ENCODE assay signal across 19 mouse cellular contexts in genomic region chr10:56406386-56407130, GRCm38 (mm10). TPM values are rescaled to one million over a fixed set of nuclear protein-coding genes. Genes with fewer than 3 reads are reported as not detected.
DNase-seq lines count a peak whose midpoint lies in the region; ATAC-seq and TF ChIP-seq lines count a peak whose summit lies in the region.
"Had no signal": no experiment of that assay in that cellular context is flagged by ENCODE, and none has a peak within 500 bp of the region (broad histone marks: within the 10 kb centered on the region; RNA-seq: fewer than 3 reads in every experiment).

No protein-coding gene starts in this region.

- peak; percentile 44 for TF ChIP-seq CTCF in lung, embryonic 14.5 days (IDR thresholded peaks at IDR 0.05; ENCODE audit: low read depth)

- no peak overlapping the region for H3K4me2 ChIP-seq in lung, embryonic 14.5 days
- H3K4me2 ChIP-seq: embryonic facial prominence, embryonic 12.5 days; heart, embryonic 11.5 days; hindbrain, embryonic 15.5 days had no signal

- no peak for ATAC-seq in lung, embryonic 14.5 days (ENCODE audit: insufficient read depth)
- peak; percentile 86 for ATAC-seq in megakaryocyte-erythroid progenitor cell, adult 5-6 weeks (replicated peaks; ENCODE audit: low FRiP score, low TSS enrichment, poor library complexity, severe bottlenecking)

- no peak overlapping the region for H3K9ac ChIP-seq in lung, embryonic 14.5 days
- H3K9ac ChIP-seq: embryonic facial prominence, embryonic 12.5 days; hindbrain, embryonic 15.5 days had no signal

- no peaks in the 10 kb centered on the region for H3K36me3 ChIP-seq in lung, embryonic 14.5 days (ENCODE audit: insufficient read depth)
- H3K36me3 ChIP-seq: embryonic facial prominence, embryonic 12.5 days; hindbrain, embryonic 15.5 days had no signal

- 87% methylated on average over 6 of the region's 6 CpGs for WGBS in lung, embryonic 14.5 days

- H3K4me3 ChIP-seq in lung, embryonic 14.5 days (ENCODE audit: low read depth, low read length): no peak overlapping the region
- peak overlapping the region; percentile 45; the same call in 1 of the 2 replicates for H3K4me3 ChIP-seq in brown adipose tissue, adult 24 weeks (ENCODE audit: insufficient read depth, low read depth, low read length)
- H3K4me3 ChIP-seq: embryonic facial prominence, embryonic 12.5 days; hindbrain, embryonic 15.5 days had no signal

- no peaks in the 10 kb centered on the region for H3K4me1 ChIP-seq in lung, embryonic 14.5 days (ENCODE audit: insufficient read depth)
- H3K4me1 ChIP-seq in brown adipose tissue, adult 24 weeks (ENCODE audit: control insufficient read depth, insufficient read depth, insufficient read length, low read length): no peaks in the 10 kb centered on the region
- H3K4me1 ChIP-seq: embryonic facial prominence, embryonic 12.5 days; hindbrain, embryonic 15.5 days had no signal

- no peak overlapping the region for H3K27ac ChIP-seq in lung, embryonic 14.5 days (ENCODE audit: low read depth)
- H3K27ac ChIP-seq in brown adipose tissue, adult 24 weeks (replicated peaks; ENCODE audit: low read depth, low read length): peak overlapping the region; percentile 93
- H3K27ac ChIP-seq: embryonic facial prominence, embryonic 12.5 days; hindbrain, embryonic 15.5 days had no signal

- DNase-seq in lung, embryonic 14.5 days: no peak
- DNase-seq in lung, postnatal 10 days: no peak
- peak; percentile 5 for DNase-seq in MEL-GATA-1-ER (ENCODE audit: extremely low read depth, low read depth)
- DNase-seq in natural killer cell, adult 2 months (ENCODE audit: low spot score in 2 of 2): no peak
- DNase-seq in urinary bladder, adult 2 months (ENCODE audit: low spot score): no peak
- DNase-seq: adrenal gland, adult 2 months; cerebellum, adult 18-20 months; cerebellum, postnatal 36 days; gastrocnemius, postnatal 14 days; kidney, adult 11 months; kidney, postnatal 25 days; lung, adult 18-20 months; right cerebral cortex, adult 18-20 months; thymus, adult 2 months had no signal

- no peaks in the 10 kb centered on the region for H3K9me3 ChIP-seq in lung, embryonic 14.5 days (ENCODE audit: low read depth, low read length)
- H3K9me3 ChIP-seq: embryonic facial prominence, embryonic 12.5 days; hindbrain, embryonic 15.5 days had no signal

- H3K27me3 ChIP-seq in lung, embryonic 14.5 days (ENCODE audit: insufficient read depth, low read length): no peaks in the 10 kb centered on the region
- H3K27me3 ChIP-seq: embryonic facial prominence, embryonic 12.5 days; hindbrain, embryonic 15.5 days had no signal

RNA-seq across cellular contexts. Expression of gene Gja1, which starts 29.4 kb away (rescaled TPM):
- 114 and 118 TPM in 2 replicates for polyA plus RNA-seq in lung, embryonic 14.5 days (2014; fragmentation: Nextera tagmentation; extraction: Ambion mirVana)
- 211 and 395 TPM in 2 replicates for polyA plus RNA-seq in brown adipose tissue, adult 24 weeks (2012; ENCODE audit: insufficient read depth, insufficient read length, missing spikeins)
- total RNA-seq in megakaryocyte-erythroid progenitor cell, adult 5-6 weeks (2014; fragmentation: Nextera tagmentation): 18.5 and 19.3 TPM in 2 replicates
- 35.0 and 35.8 TPM in 2 replicates for total RNA-seq in megakaryocyte-erythroid progenitor cell, adult 5-6 weeks (2017)
- 11.1 and 16.2 TPM in 2 replicates for polyA plus RNA-seq in urinary bladder, adult 2 months (2012; rRNA removed)
